Mouse (Mus musculus) retina, adult 2 months (tissue): ENCODE results near the gene Tmem54.

ENCODE experiments used
- DNase-seq: peaks from one replicate; pipeline ENCODE4 v3.0.0-alpha.2; 2012; ENCODE audit warnings: low read depth, low spot score

Gene Tmem54

GRCm38 (mm10) chr4:129105356-129105755, at the start of gene Tmem54:
TSS of gene Tmem54 (plus strand) at chr4:129105548.
- DNase-seq, result no peak

- DNase-seq, result no peak
Observed at GRCm38 (mm10) chr4:129055562-129055961, 49.8 kb upstream of the Tmem54 start.

GRCm38 (mm10) chr4:129057533-129058206, 47.7 kb upstream of the Tmem54 start:
- DNase-seq, result peak; percentile 79

DNA sequence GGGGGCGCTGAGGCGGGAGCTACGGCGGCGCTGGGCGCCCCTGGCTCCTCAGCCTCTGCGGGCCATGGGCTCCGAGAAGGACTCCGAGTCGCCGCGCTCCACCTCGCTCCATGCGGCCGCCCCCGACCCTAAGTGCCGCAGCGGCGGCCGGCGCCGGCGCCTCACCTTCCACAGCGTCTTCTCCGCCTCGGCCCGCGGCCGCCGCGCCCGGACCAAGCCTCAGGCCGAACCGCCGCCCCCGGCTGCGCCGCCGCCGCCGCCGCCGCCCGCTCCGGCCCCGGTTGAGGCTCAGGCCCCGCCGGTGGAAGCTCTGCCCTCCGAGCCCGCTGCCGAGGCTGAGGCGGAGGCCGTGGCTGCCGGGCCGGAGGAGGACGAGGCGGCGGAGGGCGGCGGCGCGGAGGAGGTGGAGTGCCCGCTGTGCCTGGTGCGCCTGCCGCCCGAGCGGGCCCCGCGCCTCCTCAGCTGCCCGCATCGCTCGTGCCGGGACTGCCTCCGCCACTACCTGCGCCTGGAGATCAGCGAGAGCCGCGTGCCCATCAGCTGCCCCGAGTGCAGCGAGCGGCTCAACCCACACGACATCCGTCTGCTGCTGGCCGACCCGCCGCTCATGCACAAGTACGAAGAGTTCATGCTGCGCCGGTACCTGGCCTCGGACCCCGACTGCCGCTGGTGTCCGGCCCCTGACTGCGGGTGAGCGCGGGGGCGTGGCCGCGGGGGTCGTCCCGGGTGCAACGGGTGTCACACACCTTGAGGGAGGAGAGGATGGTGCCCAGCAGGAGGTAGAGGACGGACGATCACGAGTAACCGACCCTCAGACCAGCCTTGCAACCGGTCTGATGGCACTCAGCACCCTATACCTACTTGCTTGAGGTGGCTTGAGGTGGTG, 46.9 kb upstream of the Tmem54 start, which contains the start of gene Rnf19b:
Rnf19b (plus strand) TSS at position 65 of the 886 bp plus-strand sequence.
- no peak for DNase-seq

- DNase-seq, result no peak
Observed at GRCm38 (mm10) chr4:129059125-129059551, 46.2 kb upstream of the Tmem54 start.

GRCm38 (mm10) chr4:129059922-129060321, 45.4 kb upstream of the Tmem54 start:
- no peak for DNase-seq

GRCm38 (mm10) chr4:129061486-129061885, 43.9 kb upstream of the Tmem54 start:
- DNase-seq, result no peak

GRCm38 (mm10) chr4:129062281-129063075, 42.9 kb upstream of the Tmem54 start:
- no peak for DNase-seq

DNA sequence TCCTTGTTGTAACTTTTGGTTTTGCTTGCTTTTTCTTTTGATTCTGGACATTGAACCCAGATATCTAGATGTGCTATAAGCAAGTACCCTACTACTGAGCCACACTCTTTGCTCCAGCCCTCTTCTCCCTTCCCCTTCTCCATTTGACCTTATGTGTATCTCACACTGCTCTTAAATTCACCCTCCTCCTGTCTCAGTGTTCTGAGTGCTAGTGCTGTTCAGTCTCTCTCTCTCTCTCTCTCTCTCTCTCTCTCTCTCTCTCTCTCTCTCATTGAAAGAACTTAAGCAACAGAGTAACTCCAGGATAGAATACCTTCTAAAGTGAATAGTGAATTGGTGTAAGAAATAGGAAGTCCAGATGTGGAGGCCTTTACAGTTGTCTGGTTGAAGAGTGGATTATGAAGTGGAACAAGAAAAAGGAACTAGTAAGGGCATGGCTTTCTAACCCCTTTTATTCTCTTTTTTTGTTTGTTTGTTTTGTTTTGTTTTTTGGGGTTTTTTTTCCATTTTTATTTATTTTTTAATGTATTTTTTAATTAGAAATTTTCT, 39.6 kb upstream of the Tmem54 start:
- no peak for DNase-seq

DNA sequence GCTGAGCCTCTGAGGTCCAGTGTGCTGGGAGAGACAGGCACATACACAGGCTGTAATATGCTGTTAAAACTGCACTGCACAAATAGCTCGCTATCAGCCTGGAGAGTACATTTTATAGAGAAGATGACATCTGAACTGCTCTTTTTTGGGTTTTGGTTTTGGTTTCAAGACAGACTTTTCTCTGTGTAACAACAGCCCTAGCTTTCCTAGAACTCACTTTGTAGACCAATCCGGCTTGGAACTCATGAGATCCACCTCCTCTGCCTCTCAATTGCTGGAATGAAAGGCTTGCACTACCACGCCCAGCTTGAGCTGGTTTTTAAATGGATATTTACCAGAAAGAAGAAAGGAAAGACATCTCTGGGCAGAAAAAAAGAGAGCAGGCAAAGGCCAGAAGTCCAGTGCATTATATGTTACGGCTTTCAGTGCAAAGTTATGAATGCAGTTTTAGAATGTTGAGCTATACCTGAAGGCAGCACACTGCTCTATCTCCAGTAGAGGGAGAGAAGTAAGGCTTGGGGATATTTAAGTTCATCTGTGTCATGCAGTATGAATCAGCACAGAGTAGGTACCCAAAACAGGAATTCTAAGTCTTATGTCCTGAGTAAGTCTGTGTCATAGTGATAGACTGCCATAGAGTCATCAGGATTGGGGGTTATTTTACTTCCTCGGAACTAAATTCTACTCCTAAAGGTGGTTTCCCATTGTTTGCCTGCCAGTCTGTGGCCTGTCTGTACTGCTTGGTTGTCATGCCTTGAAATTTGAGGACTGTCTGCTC, 37.5 kb upstream of the Tmem54 start:
- no peak for DNase-seq

- DNase-seq, result no peak
Observed at GRCm38 (mm10) chr4:129068848-129069247, 36.5 kb upstream of the Tmem54 start.

DNA sequence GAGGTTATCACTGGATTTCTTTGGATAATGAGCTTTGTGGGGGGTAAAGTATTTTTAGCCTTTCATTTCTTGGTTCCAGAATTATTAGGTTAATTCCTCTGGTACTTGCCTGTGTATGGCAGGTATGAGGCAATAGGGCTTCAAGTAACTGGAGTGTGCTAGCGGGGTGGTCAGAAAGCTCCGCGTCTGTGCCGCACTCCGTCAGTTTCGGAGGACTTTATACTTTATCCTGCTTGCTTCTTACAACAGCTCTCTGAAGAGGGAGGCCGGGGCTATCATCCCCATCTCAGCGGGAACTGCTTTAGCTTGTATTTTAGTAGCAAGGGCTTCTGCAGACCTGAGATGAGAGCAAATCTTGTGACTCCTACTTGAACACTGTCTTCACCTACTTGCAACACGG, 26.2 kb upstream of the Tmem54 start:
- no peak for DNase-seq

DNA sequence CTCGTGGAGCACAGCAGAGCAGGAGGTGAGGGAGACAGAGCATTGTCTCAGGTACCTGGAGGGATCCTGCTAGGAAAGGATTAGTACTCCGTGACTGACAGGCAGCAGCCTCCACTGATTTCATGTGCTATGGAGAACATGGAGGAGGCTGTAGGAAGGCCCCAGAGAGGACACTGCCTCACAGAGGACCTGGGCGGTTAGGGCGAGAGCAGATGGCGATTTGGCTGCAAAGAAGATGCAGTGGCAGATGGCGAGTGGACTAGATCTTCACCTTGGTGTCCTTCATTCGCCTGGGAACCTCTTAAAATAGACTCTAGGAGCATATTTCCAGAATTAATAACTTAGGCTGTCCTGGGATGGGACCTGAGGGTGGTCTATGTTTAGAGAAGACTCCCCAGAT, 24.3 kb upstream of the Tmem54 start:
- no peak for DNase-seq

GRCm38 (mm10) chr4:129081512-129081911, 23.8 kb upstream of the Tmem54 start:
- DNase-seq, result no peak

- DNase-seq, result no peak
Observed at GRCm38 (mm10) chr4:129081939-129082338, 23.4 kb upstream of the Tmem54 start.

- no peak for DNase-seq
Observed at GRCm38 (mm10) chr4:129082379-129083115, 22.8 kb upstream of the Tmem54 start.

- no peak for DNase-seq
Observed at GRCm38 (mm10) chr4:129084896-129085295, 20.5 kb upstream of the Tmem54 start.

DNA sequence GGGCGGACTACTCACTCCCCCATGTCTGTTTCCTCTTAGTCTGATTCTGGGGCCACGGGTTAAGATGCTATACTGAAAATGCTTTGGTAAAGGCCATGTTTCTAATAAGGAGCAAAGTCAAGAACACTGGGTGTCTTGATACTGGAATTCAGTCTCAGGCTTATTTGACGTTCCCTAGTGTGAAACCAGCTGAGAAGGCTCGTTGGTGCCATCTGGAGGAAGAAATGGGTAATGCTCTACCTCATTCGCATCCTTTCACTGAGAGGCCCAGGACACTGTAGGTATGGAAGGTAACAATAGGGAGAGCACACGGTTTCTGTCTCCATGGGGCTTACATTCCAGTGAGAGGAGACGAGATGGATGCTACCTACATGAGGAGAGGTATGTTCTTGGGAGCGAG, 19.3 kb upstream of the Tmem54 start:
- DNase-seq, result peak; percentile 47

DNA sequence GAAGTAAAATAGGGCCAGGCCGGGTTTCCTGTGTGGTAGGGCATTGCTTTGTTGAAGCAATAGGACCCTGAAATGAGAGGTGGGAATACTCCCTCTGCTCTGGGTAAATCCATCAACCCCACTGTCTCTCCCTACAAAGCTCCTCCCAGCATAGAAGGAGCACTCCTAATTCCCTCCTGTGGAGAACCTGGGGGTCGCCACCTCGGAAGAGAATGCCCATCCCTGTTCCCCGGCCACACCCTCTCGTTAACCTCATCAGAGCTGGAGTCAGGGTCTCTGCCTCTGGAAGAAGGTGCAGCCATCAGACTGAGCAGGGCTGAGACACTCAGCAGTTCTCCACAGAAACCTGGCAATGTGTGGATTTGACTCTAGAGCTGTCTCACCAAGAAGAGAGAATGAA, 17.5 kb upstream of the Tmem54 start:
- DNase-seq, result no peak

DNA sequence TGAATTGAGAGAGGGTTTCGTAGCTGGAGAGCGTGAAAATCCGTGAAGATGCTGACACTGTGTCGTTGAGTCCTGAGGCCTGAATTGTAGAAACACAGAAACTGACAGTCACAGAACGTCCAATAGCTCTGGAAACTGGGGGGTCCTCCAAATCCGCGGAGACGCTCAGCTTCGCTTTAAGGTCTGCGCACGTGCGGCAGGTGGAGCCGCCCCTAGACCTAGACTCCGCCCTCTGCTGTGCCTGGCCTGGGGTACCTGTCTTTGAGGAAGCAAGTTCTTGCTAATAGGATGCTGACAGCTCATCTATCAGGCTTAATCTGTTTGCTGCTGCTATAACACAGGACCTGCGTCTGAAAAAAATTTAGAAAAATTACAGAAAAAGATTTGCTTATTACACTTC, 10.1 kb upstream of the Tmem54 start:
- no peak for DNase-seq
